Mouse (Mus musculus) CH12.LX (cell line): ENCODE results near the gene Lsm3. TPM values are rescaled to one million over a fixed set of nuclear protein-coding genes. Genes with fewer than 3 reads are reported as not detected.

Experiments
- DNase-seq: peaks from one replicate; pipeline ENCODE4 v3.0.0-alpha.2; 2013; ENCODE audit errors: extremely low read depth
- H3K27ac ChIP-seq: 2 replicates; pipeline ENCODE4 v1.5.1; 2012; ENCODE audit warnings: low read depth, mild to moderate bottlenecking, control low read depth, moderate library complexity; ENCODE audit not compliant: insufficient read depth
- H3K27me3 ChIP-seq: replicated peaks from 2 replicates; pipeline ENCODE3; 2012; ENCODE audit warnings: inconsistent platforms
- H3K36me3 ChIP-seq, 2 experiments: replicated peaks in 1 of 2; 2 replicates each; pipeline versions ENCODE3 to v1.6.1; 2012; ENCODE audit warnings: inconsistent platforms in 1 of 2, low read length in 1 of 2, mild to moderate bottlenecking in 1 of 2, mixed read lengths in 1 of 2, moderate library complexity in 1 of 2; ENCODE audit not compliant: control insufficient read depth in 1 of 2, insufficient read depth in 1 of 2
- H3K4me1 ChIP-seq, 2 experiments: 2 replicates each; pipeline ENCODE4 v1.6.1; 2012; ENCODE audit warnings: inconsistent platforms in 1 of 2, moderate library complexity in 1 of 2; ENCODE audit not compliant: insufficient read depth in 2 of 2, control insufficient read depth in 1 of 2
- H3K4me2 ChIP-seq: 2 replicates; pipeline ENCODE4 v1.6.1; 2012; ENCODE audit warnings: low read depth, mild to moderate bottlenecking, control low read depth; ENCODE audit not compliant: poor library complexity, insufficient read depth, severe bottlenecking
- H3K4me3 ChIP-seq, 3 experiments: fragments of 150-350 bp in 1 of 3; sonication (generic) in 1 of 3; replicated peaks in 1 of 3; 2 replicates each; pipeline versions ENCODE3 to v1.5.1; 2011 to 2012; ENCODE audit warnings: low read depth in 2 of 3, low read length in 2 of 3, mild to moderate bottlenecking in 2 of 3, moderate library complexity in 2 of 3, control low read depth in 1 of 3, improper control_type of control experiment in 1 of 3, inconsistent platforms in 1 of 3, mixed read lengths in 1 of 3; ENCODE audit not compliant: poor library complexity in 1 of 3
- H3K79me2 ChIP-seq: replicated peaks from 2 replicates; pipeline ENCODE4 v1.6.1; 2012; ENCODE audit warnings: mild to moderate bottlenecking, moderate library complexity; ENCODE audit not compliant: control insufficient read depth, poor library complexity, insufficient read depth, severe bottlenecking; ENCODE audit errors: extremely low read depth
- H3K9ac ChIP-seq: 2 replicates; pipeline ENCODE4 v1.6.1; 2012; ENCODE audit warnings: low read depth, mild to moderate bottlenecking, control low read depth, moderate library complexity; ENCODE audit not compliant: insufficient read depth
- H3K9me3 ChIP-seq: replicated peaks from 2 replicates; pipeline ENCODE3; 2012; ENCODE audit warnings: low read length, inconsistent platforms, mixed read lengths
- BHLHE40 ChIP-seq: IDR thresholded peaks from 2 replicates; pipeline ENCODE4 v1.6.1; 2011; ENCODE audit warnings: mild to moderate bottlenecking, low read depth, low read length, improper control_type of control experiment
- CHD1 ChIP-seq: IDR thresholded peaks from 2 replicates; pipeline ENCODE4 v1.6.1; 2012; ENCODE audit warnings: low read depth, low read length, improper control_type of control experiment, inconsistent platforms
- CHD2 ChIP-seq: IDR thresholded peaks from 2 replicates; pipeline ENCODE4 v1.6.1; 2011; ENCODE audit warnings: low read length, improper control_type of control experiment
- CTCF ChIP-seq, 2 experiments: IDR thresholded peaks in 1 of 2; conservative IDR thresholded peaks in 1 of 2; 2 replicates each; pipeline ENCODE4 v1.5.1; 2011 to 2012; ENCODE audit warnings: low read depth in 2 of 2, low read length in 2 of 2, improper control_type of control experiment in 1 of 2, inconsistent platforms in 1 of 2, mild to moderate bottlenecking in 1 of 2, moderate library complexity in 1 of 2
- E2F4 ChIP-seq: IDR thresholded peaks from 2 replicates; pipeline ENCODE4 v1.6.1; 2011; ENCODE audit warnings: low read depth, low read length, improper control_type of control experiment; ENCODE audit not compliant: insufficient replicate concordance
- ETS1 ChIP-seq: conservative IDR thresholded peaks from 2 replicates; pipeline ENCODE4 v1.6.1; 2012; ENCODE audit warnings: low read depth, mild to moderate bottlenecking, inconsistent platforms, low read length, improper control_type of control experiment, moderate library complexity
- HCFC1 ChIP-seq: IDR thresholded peaks from 2 replicates; pipeline ENCODE4 v1.6.1; 2012; ENCODE audit warnings: low read depth, mild to moderate bottlenecking, inconsistent platforms, low read length, improper control_type of control experiment
- IRF4 ChIP-seq: IDR thresholded peaks from 2 replicates; pipeline ENCODE4 v1.6.1; 2014; ENCODE audit warnings: low read depth, mild to moderate bottlenecking, inconsistent platforms, low read length, improper control_type of control experiment
- JUND ChIP-seq: conservative IDR thresholded peaks from 2 replicates; pipeline ENCODE4 v1.6.1; 2011; ENCODE audit warnings: low read depth, low read length, improper control_type of control experiment
- MYC ChIP-seq: IDR thresholded peaks from 2 replicates; pipeline ENCODE4 v1.6.1; 2011; ENCODE audit warnings: low read depth, mild to moderate bottlenecking, improper control_type of control experiment, low read length
- NRF1 ChIP-seq: IDR thresholded peaks from 2 replicates; pipeline ENCODE4 v1.6.1; 2014; ENCODE audit warnings: low read depth, mild to moderate bottlenecking, inconsistent platforms, low read length, improper control_type of control experiment, moderate library complexity
- RAD21 ChIP-seq: IDR thresholded peaks from 2 replicates; pipeline ENCODE4 v1.6.1; 2011; ENCODE audit warnings: low read depth, mild to moderate bottlenecking, low read length, improper control_type of control experiment, moderate library complexity
- RCOR1 ChIP-seq: conservative IDR thresholded peaks from 2 replicates; pipeline ENCODE4 v1.6.1; 2012; ENCODE audit warnings: low read depth, mild to moderate bottlenecking, inconsistent platforms, low read length, improper control_type of control experiment
- SIN3A ChIP-seq: IDR thresholded peaks from 2 replicates; pipeline ENCODE4 v1.6.1; 2012; ENCODE audit warnings: low read length, improper control_type of control experiment, inconsistent platforms
- TBP ChIP-seq: conservative IDR thresholded peaks from 2 replicates; pipeline ENCODE4 v1.6.1; 2011; ENCODE audit warnings: low read depth, low read length, improper control_type of control experiment
- TCF12 ChIP-seq: IDR thresholded peaks from 2 replicates; pipeline ENCODE4 v1.6.1; 2014; ENCODE audit warnings: low read depth, mild to moderate bottlenecking, inconsistent platforms, low read length, improper control_type of control experiment
- USF1 ChIP-seq: IDR thresholded peaks from 2 replicates; pipeline ENCODE4 v1.6.1; 2014; ENCODE audit warnings: low read depth, mild to moderate bottlenecking, inconsistent platforms, low read length, improper control_type of control experiment
- ZC3H11A ChIP-seq: IDR thresholded peaks from 2 replicates; pipeline ENCODE4 v1.6.1; 2012; ENCODE audit warnings: low read depth, mild to moderate bottlenecking, inconsistent platforms, low read length, improper control_type of control experiment
- ZMIZ1 ChIP-seq: IDR thresholded peaks from 2 replicates; pipeline ENCODE4 v1.6.1; 2012; ENCODE audit warnings: low read depth, mild to moderate bottlenecking, inconsistent platforms, low read length, improper control_type of control experiment
- dilution Hi-C: fragments of 300-500 bp; cut with MboI; formaldehyde crosslinking; loops from 2 replicates; pipeline ENCODE4 v1.14.3; 2020; ENCODE audit warnings: low sequenced_read_pairs; ENCODE audit not compliant: extremely low pct_unique_long_range_greater_than_20kb, extremely low pct_ligation_motif_present
- in situ Hi-C: fragments of 300-500 bp; cut with MboI; formaldehyde crosslinking; loops from 3 replicates; pipeline ENCODE4 v1.14.3; 2019; ENCODE audit warnings: low sequenced_read_pairs, low pct_ligation_motif_present, low pct_unique_long_range_greater_than_20kb, mixed read lengths
- polyA plus RNA-seq: library from polyadenylated mRNA; unstranded; fragments of >175 nt; gene quantifications from 2 replicates; pipeline ENCODE4 v1.2.1, GENCODE M21; 2012; ENCODE audit warnings: low read depth; ENCODE audit not compliant: insufficient read length
- total RNA-seq, 2 experiments: library from RNA; depleted of rRNA; stranded (reverse); fragments of 300-350 nt in 1 of 2; fragments of >200 nt in 1 of 2; gene quantifications; 2 replicates each; pipeline ENCODE4 v1.2.3; 2012 to 2014

Lsm3 gene
- total and polyA plus RNA-seq, 3 experiments, result 148 to 526 (median 258) TPM

DNA sequence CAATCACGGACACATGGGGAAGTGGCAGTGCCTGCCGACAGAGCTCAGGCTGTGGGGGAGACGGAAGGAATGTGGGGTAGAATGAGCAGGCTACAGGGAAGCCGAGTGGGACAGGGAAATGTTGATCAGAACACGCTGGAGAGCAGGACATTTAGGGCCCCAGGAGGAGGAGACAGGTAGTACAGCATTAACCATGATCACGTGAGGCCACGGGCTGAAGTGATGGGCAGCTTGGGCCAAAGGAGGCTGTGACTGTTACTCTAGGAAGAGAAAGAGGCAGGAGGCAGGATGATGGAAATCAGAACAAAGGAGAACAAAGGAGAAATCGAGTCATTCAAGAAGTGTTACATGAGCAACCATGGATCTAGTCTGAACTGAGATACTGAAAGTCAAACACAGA is 21.2 kb upstream of the Lsm3 start:
- no peak for DNase-seq
- Histone ChIP-seq H3K27me3 (no peaks in the 10 kb centered on the region), H3K9me3 (no peaks in the 10 kb centered on the region), H3K27ac (no peak overlapping the region), H3K4me2 (no peak overlapping the region)
- no peak for TF ChIP-seq BHLHE40
- TF ChIP-seq, all 38 proteins: peak for 0
- H3K79me2 ChIP-seq, result no peaks in the 10 kb centered on the region
- H3K4me1 ChIP-seq, result no peaks in the 10 kb centered on the region
- dilution Hi-C loops (no loop called here), in situ Hi-C loops (no loop called here)
- H3K36me3 ChIP-seq, result peaks cover 49 to 91% of the 10 kb centered on the region in 2 experiments
- no peak overlapping the region for H3K4me3 ChIP-seq
- H3K9ac ChIP-seq, result no peak overlapping the region

DNA sequence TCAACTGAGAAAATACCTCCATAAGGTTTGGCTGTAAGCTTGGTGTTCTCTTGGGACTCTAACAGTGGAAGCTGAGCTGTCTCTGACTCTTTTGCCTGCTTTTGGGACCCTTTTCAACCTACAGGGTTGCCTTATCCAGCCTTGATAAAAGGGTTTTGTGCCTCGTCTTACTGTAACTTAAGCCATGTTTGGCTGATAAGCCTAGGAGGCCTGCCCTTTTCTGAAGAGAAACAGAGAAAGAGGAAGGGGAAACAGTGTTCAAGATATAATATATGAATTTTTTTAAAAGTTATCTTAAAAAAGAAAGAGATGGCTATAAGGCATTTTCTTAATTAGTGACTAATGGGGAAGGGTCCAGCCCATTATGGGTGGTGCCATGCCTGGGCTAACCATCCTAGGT is 12.4 kb upstream of the Lsm3 start:
- no peak overlapping the region for H3K4me2 ChIP-seq
- TF ChIP-seq CHD2 (no peak), CHD1 (no peak), HCFC1 (no peak), ETS1 (no peak), RAD21 (no peak), NRF1 (no peak), USF1 (no peak), RCOR1 (no peak), E2F4 (no peak), IRF4 (no peak), ZC3H11A (no peak), CTCF (conservative IDR thresholded peaks at IDR 0.05 in 1 of 2, IDR thresholded peaks at IDR 0.05 in 1 of 2; ENCODE audit: low read depth in 2 of 2, low read length in 2 of 2) (no peak), ZMIZ1 (no peak), MYC (no peak)
- in situ Hi-C loops (loop anchor here (10.0 kb wide), 1 partner anchor 219 kb away; no protein-coding TSS in a partner anchor), dilution Hi-C loops (no loop called here)
- no peak overlapping the region for H3K4me3 ChIP-seq
- H3K4me1 ChIP-seq, result no peaks in the 10 kb centered on the region
- peaks cover 5% of the 10 kb centered on the region for H3K9me3 ChIP-seq
- DNase-seq, result no peak
- H3K36me3 ChIP-seq, result peaks cover 76 to 95% of the 10 kb centered on the region in 2 experiments
- H3K27me3 ChIP-seq, result no peaks in the 10 kb centered on the region
- no peak overlapping the region for H3K9ac ChIP-seq
- H3K27ac ChIP-seq, result no peak overlapping the region
- no peaks in the 10 kb centered on the region for H3K79me2 ChIP-seq

DNA sequence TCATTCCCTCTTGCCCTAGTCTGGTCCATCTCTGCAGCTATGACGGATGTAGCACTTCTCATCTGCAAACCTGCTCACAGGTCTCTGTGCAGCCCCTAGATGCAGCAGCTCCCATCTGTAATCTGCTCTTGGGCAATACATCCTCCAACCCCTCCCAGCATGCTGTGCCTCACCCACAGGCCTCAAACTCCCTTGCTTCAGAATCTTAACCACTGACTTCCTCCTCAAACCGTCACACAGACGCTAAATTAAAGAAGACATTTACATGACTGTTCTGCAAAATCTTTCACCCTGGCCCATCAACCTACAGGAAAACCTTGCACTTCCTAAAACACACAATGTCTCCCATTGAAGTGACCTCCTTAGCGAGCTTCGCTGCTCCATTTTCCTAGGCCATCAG is 9.7 kb upstream of the Lsm3 start:
- TF ChIP-seq JUND, result no peak
- no peak for TF ChIP-seq E2F4
- no peak for TF ChIP-seq SIN3A
- TF ChIP-seq TCF12, result no peak
- TF ChIP-seq TBP, result no peak
- no peak for TF ChIP-seq CHD2
- TF ChIP-seq, all 38 proteins: peak for 0
- no peaks in the 10 kb centered on the region for H3K27me3 ChIP-seq
- peaks cover 54 to 89% of the 10 kb centered on the region in 2 experiments for H3K36me3 ChIP-seq
- no peak overlapping the region for H3K27ac ChIP-seq
- no peak overlapping the region for H3K4me2 ChIP-seq
- H3K9me3 ChIP-seq, result peaks cover 5% of the 10 kb centered on the region
- no peaks in the 10 kb centered on the region for H3K79me2 ChIP-seq
- dilution Hi-C loops (no loop called here), in situ Hi-C loops (loop anchor here (10.0 kb wide), 1 partner anchor 221 kb away; no protein-coding TSS in a partner anchor)
- DNase-seq, result no peak
- H3K9ac ChIP-seq, result no peak overlapping the region
- H3K4me3 ChIP-seq, result no peak overlapping the region
- H3K4me1 ChIP-seq, result no peaks in the 10 kb centered on the region
